Mouse (Mus musculus) regulatory T cell (primary cell): ENCODE results near the gene Hpcal1.
"Not testable (repeated sequence)": the region's sequence is repeated elsewhere in the genome, so short reads cannot be mapped to it uniquely, and the experiment has no call there.

Experiments used
- in situ Hi-C: fragments of 300-600 bp; cut with MboI, MseI; formaldehyde crosslinking; loops from one replicate; pipeline ENCODE4 v1.15.1; 2025; ENCODE audit warnings: high pct_unique_total_duplicates

Hpcal1 gene

GRCm38 (mm10) chr12:17736859-17737577 is 46.4 kb downstream of the Hpcal1 start:
- in situ Hi-C loops, result no loop called here

GRCm38 (mm10) chr12:17737808-17738207 is 47.2 kb downstream of the Hpcal1 start:
- in situ Hi-C loops, result no loop called here

- in situ Hi-C loops, result no loop called here
Observed at GRCm38 (mm10) chr12:17738473-17738872, 47.8 kb downstream of the Hpcal1 start.

- in situ Hi-C loops, result no loop called here
Observed at GRCm38 (mm10) chr12:17740226-17740625, 49.6 kb downstream of the Hpcal1 start.

GRCm38 (mm10) chr12:17741637-17742364 is 51.1 kb downstream of the Hpcal1 start:
- in situ Hi-C loops, result no loop called here

GRCm38 (mm10) chr12:17742571-17743321 is 52.1 kb downstream of the Hpcal1 start:
- in situ Hi-C loops, result no loop called here

GRCm38 (mm10) chr12:17745431-17745830 is 54.8 kb downstream of the Hpcal1 start:
- in situ Hi-C loops, result no loop called here

GRCm38 (mm10) chr12:17746725-17747124 is 56.1 kb downstream of the Hpcal1 start:
- in situ Hi-C loops, result no loop called here

- in situ Hi-C loops, result no loop called here
Observed at GRCm38 (mm10) chr12:17747191-17748154, 56.8 kb downstream of the Hpcal1 start.

GRCm38 (mm10) chr12:17748155-17748529 is 57.5 kb downstream of the Hpcal1 start:
- in situ Hi-C loops, result no loop called here

GRCm38 (mm10) chr12:17749784-17750183 is 59.1 kb downstream of the Hpcal1 start:
- in situ Hi-C loops, result no loop called here

GRCm38 (mm10) chr12:17750500-17750899 is 59.8 kb downstream of the Hpcal1 start:
- in situ Hi-C loops, result no loop called here

GRCm38 (mm10) chr12:17752828-17753227 is 62.2 kb downstream of the Hpcal1 start:
- in situ Hi-C loops, result no loop called here

- in situ Hi-C loops, result no loop called here
Observed at GRCm38 (mm10) chr12:17754771-17755170, 64.1 kb downstream of the Hpcal1 start.

- in situ Hi-C loops, result no loop called here
Observed at GRCm38 (mm10) chr12:17756891-17757290, 66.2 kb downstream of the Hpcal1 start.

GRCm38 (mm10) chr12:17762286-17762933 is 71.8 kb downstream of the Hpcal1 start:
- in situ Hi-C loops, result no loop called here

GRCm38 (mm10) chr12:17763054-17763453 is 72.4 kb downstream of the Hpcal1 start:
- in situ Hi-C loops, result no loop called here

- in situ Hi-C loops, result no loop called here
Observed at GRCm38 (mm10) chr12:17764005-17764404, 73.3 kb downstream of the Hpcal1 start.

- in situ Hi-C loops, result not testable (repeated sequence)
Observed at GRCm38 (mm10) chr12:17767567-17767966, 76.9 kb downstream of the Hpcal1 start.

- in situ Hi-C loops, result no loop called here
Observed at GRCm38 (mm10) chr12:17769476-17770172, 79.0 kb downstream of the Hpcal1 start.
